Mouse (Mus musculus): ENCODE results near the gene Prrt2. TPM values are rescaled to one million over a fixed set of nuclear protein-coding genes. Genes with fewer than 3 reads are reported as not detected.

Prrt2 gene
- polyA plus RNA-seq, 1 experiment from 2014 or later, result 71.4 TPM

- peak within 1 kb of the TSS; percentile 100 for H3K27ac ChIP-seq (ENCODE audit: low read depth, low read length)
- peak; percentile 94 for ATAC-seq
- peaks cover 33% of the 10 kb centered on the region for H3K4me1 ChIP-seq (ENCODE audit: control insufficient read depth, insufficient read depth, low read depth, low read length)
- H3K4me3 ChIP-seq (ENCODE audit: low read length), result peak within 1 kb of the TSS; percentile 91
- under 1% methylated on average over 53 of the region's 63 CpGs for WGBS
- H3K9ac ChIP-seq (ENCODE audit: low read depth, low read length), result peak within 1 kb of the TSS; percentile 97
- H3K4me2 ChIP-seq (ENCODE audit: low read length), result peak within 1 kb of the TSS; percentile 95
- peaks cover 13% of the 10 kb centered on the region; the same call in 1 of the 2 replicates for H3K36me3 ChIP-seq (ENCODE audit: control insufficient read depth, insufficient read depth, low read length)
- no peaks in the 10 kb centered on the region for H3K27me3 ChIP-seq (replicated peaks; ENCODE audit: control insufficient read depth, insufficient read depth, low read length)
- H3K9me3 ChIP-seq (ENCODE audit: control insufficient read depth, low read length), result no peaks in the 10 kb centered on the region
Measured at GRCm38 (mm10) chr7:127026984-127027726, 6.1 kb upstream of the Prrt2 start, which contains the start of gene Maz. Gene Maz (minus strand): TSS chr7:127027037.

GRCm38 (mm10) chr7:127026616-127026983, 5.6 kb upstream of the Prrt2 start:
- Histone ChIP-seq H3K9me3 (ENCODE audit: control insufficient read depth, low read length) (no peaks in the 10 kb centered on the region), H3K4me1 (ENCODE audit: control insufficient read depth, insufficient read depth, low read depth, low read length) (peaks cover 33% of the 10 kb centered on the region), H3K36me3 (ENCODE audit: control insufficient read depth, insufficient read depth, low read length) (peaks cover 14% of the 10 kb centered on the region; the same call in 1 of the 2 replicates), H3K4me2 (ENCODE audit: low read length) (peak overlapping the region; percentile 95), H3K27ac (ENCODE audit: low read depth, low read length) (peak overlapping the region; percentile 100), H3K9ac (ENCODE audit: low read depth, low read length) (peak overlapping the region; percentile 97), H3K27me3 (replicated peaks; ENCODE audit: control insufficient read depth, insufficient read depth, low read length) (no peaks in the 10 kb centered on the region), H3K4me3 (ENCODE audit: low read length) (peak overlapping the region; percentile 91)
- 20% methylated on average over 1 of the region's 48 CpGs for WGBS
- no peak for ATAC-seq

DNA sequence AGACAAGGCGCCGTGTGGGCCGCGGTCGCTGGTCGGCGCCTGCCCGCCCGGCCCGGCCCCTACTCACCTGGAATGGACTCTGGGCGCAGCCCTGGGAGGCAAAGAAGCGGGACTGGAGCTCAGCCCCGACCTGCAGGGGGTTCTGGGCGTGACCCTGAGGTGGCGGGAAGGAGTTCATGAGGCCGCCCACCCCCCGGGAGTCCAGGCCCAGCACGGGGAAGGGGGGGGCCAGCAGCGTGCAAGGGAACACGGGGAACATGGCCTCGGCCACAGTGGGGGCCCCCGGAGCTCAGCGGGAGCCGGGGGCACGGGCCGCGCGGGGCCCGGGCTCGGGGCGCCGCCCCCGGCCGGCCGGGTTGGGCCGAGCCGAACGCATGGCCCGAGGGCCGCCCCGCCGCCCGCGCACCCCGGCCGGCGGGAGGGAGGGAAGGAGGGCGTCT, 5.2 kb upstream of the Prrt2 start:
- Histone ChIP-seq H3K4me2 (ENCODE audit: low read length) (peak overlapping the region; percentile 95), H3K9me3 (ENCODE audit: control insufficient read depth, low read length) (no peaks in the 10 kb centered on the region), H3K36me3 (ENCODE audit: control insufficient read depth, insufficient read depth, low read length) (peaks cover 14% of the 10 kb centered on the region; the same call in 1 of the 2 replicates), H3K27ac (ENCODE audit: low read depth, low read length) (peak overlapping the region; percentile 100), H3K4me1 (ENCODE audit: control insufficient read depth, insufficient read depth, low read depth, low read length) (peaks cover 37% of the 10 kb centered on the region), H3K9ac (ENCODE audit: low read depth, low read length) (peak overlapping the region; percentile 97), H3K4me3 (ENCODE audit: low read length) (peak overlapping the region; percentile 91), H3K27me3 (replicated peaks; ENCODE audit: control insufficient read depth, insufficient read depth, low read length) (no peaks in the 10 kb centered on the region)
- ATAC-seq, result peak; percentile 5; the same call in 1 of the 2 replicates
- WGBS, result 0% methylated on average over 24 of the region's 48 CpGs

- no peaks in the 10 kb centered on the region for H3K27me3 ChIP-seq (replicated peaks; ENCODE audit: control insufficient read depth, insufficient read depth, low read length)
- no peaks in the 10 kb centered on the region for H3K9me3 ChIP-seq (ENCODE audit: control insufficient read depth, low read length)
- peaks cover 14% of the 10 kb centered on the region; the same call in 1 of the 2 replicates for H3K36me3 ChIP-seq (ENCODE audit: control insufficient read depth, insufficient read depth, low read length)
- peak overlapping the region; percentile 97 for H3K9ac ChIP-seq (ENCODE audit: low read depth, low read length)
- peak overlapping the region; percentile 91 for H3K4me3 ChIP-seq (ENCODE audit: low read length)
- ATAC-seq, result no peak
- H3K27ac ChIP-seq (ENCODE audit: low read depth, low read length), result peak overlapping the region; percentile 100
- H3K4me1 ChIP-seq (ENCODE audit: control insufficient read depth, insufficient read depth, low read depth, low read length), result peaks cover 38% of the 10 kb centered on the region
- WGBS, result under 1% methylated on average over 60 of the region's 65 CpGs
- H3K4me2 ChIP-seq (ENCODE audit: low read length), result peak overlapping the region; percentile 95
Measured at GRCm38 (mm10) chr7:127025556-127026160, 4.6 kb upstream of the Prrt2 start.

DNA sequence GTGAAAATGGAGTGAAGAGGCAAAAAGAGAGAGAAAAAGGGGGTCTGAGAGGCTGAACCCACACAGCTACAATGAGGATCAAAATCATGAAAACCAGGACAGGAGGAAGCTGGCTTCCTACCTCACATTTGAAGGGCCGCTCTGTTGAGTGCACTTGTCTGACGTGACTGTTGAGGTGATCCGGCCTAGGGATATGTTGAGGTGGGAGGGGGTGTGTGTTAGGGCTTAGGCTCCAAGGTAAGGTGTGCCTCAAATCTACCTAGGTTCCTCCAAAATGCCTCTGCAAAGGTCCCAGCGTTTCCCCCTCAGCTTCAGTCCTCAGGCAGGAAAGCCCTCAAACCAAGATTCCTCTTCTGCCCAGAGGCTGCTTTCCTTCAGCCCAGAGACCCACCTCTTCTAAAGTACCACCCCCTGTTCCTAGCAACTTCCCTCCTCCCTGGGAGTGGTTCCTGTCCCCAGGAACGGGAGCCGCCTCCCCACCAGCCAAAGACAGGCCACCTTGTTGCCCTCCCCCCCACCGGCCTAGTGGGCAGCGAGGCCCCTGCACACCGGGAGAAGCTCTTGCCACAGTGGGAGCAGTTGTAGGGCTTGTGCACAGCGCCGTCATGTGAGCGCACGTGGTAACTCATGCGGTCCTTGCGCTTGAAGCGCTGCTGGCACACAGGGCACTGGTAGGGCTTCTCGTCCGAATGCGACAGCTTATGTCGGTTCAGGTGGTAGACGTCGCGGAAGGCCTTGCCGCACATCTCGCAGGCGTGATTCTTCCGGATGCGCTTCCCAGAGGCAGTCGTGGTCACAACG, 3.9 kb upstream of the Prrt2 start:
- peak; percentile 18; the same call in 1 of the 2 replicates for ATAC-seq
- Histone ChIP-seq H3K27ac (ENCODE audit: low read depth, low read length) (peak overlapping the region; percentile 100), H3K27me3 (replicated peaks; ENCODE audit: control insufficient read depth, insufficient read depth, low read length) (no peaks in the 10 kb centered on the region), H3K4me2 (ENCODE audit: low read length) (peak overlapping the region; percentile 95), H3K4me1 (ENCODE audit: control insufficient read depth, insufficient read depth, low read depth, low read length) (peaks cover 44% of the 10 kb centered on the region), H3K4me3 (ENCODE audit: low read length) (peak overlapping the region; percentile 91), H3K9ac (ENCODE audit: low read depth, low read length) (peak overlapping the region; percentile 97), H3K9me3 (ENCODE audit: control insufficient read depth, low read length) (no peaks in the 10 kb centered on the region), H3K36me3 (ENCODE audit: control insufficient read depth, insufficient read depth, low read length) (peaks cover 14% of the 10 kb centered on the region; the same call in 1 of the 2 replicates)
- WGBS, result under 1% methylated on average over 30 of the region's 30 CpGs

DNA sequence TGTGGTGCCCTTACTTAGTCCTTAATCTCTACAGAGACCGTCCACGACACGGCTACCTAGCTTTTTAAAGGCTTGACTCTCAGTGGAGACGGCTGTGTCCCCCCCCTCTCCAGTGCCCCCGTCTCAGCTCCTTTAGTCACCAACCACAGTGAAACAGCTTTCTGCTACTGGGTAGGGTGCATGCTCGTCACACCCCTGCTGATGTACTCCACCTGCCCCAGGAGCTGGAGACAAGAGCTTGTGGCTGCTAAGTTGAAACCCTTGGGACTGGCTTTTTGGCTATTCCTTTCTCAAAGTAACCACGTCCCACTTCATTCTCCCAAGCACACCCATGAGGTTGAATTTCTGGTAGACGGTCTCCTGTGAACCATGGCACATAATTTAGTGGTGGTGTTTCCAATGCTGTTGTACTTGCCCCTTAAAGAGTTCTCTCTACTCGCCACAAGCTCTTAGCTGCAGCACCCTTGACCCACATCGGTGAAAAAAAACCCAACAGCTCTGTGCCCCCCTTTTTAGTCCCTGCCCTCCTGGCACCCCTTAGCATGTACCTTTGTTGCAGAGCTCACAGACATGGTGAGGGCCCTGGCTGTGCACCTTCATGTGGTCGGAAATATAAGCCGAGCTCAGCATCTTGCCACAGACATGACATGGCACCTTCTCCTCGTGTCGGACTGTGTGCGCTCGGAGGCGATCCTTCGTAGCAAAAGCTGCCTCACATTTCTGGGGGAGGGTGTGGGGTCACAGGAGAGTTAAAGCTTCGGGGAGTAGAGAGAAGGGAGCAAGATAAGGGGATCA, 3.1 kb upstream of the Prrt2 start:
- Histone ChIP-seq H3K27ac (ENCODE audit: low read depth, low read length) (peak overlapping the region; percentile 100), H3K4me2 (ENCODE audit: low read length) (peak overlapping the region; percentile 95), H3K4me3 (ENCODE audit: low read length) (peak overlapping the region; percentile 91), H3K36me3 (ENCODE audit: control insufficient read depth, insufficient read depth, low read length) (peaks cover 14% of the 10 kb centered on the region; the same call in 1 of the 2 replicates), H3K9me3 (ENCODE audit: control insufficient read depth, low read length) (no peaks in the 10 kb centered on the region), H3K4me1 (ENCODE audit: control insufficient read depth, insufficient read depth, low read depth, low read length) (peaks cover 53% of the 10 kb centered on the region), H3K9ac (ENCODE audit: low read depth, low read length) (peak overlapping the region; percentile 97), H3K27me3 (replicated peaks; ENCODE audit: control insufficient read depth, insufficient read depth, low read length) (no peaks in the 10 kb centered on the region)
- WGBS, result 16% methylated on average over 19 of the region's 19 CpGs
- ATAC-seq, result no peak

GRCm38 (mm10) chr7:127023272-127023691, 2.3 kb upstream of the Prrt2 start:
- peaks cover 60% of the 10 kb centered on the region for H3K4me1 ChIP-seq (ENCODE audit: control insufficient read depth, insufficient read depth, low read depth, low read length)
- peaks cover 14% of the 10 kb centered on the region; the same call in 1 of the 2 replicates for H3K36me3 ChIP-seq (ENCODE audit: control insufficient read depth, insufficient read depth, low read length)
- peak overlapping the region; percentile 60 for H3K9ac ChIP-seq (ENCODE audit: low read depth, low read length)
- no peak for ATAC-seq
- no peaks in the 10 kb centered on the region for H3K9me3 ChIP-seq (ENCODE audit: control insufficient read depth, low read length)
- peak overlapping the region; percentile 95 for H3K4me2 ChIP-seq (ENCODE audit: low read length)
- WGBS, result 68% methylated on average over 13 of the region's 13 CpGs
- H3K4me3 ChIP-seq (ENCODE audit: low read length), result peak overlapping the region; percentile 91
- H3K27me3 ChIP-seq (replicated peaks; ENCODE audit: control insufficient read depth, insufficient read depth, low read length), result no peaks in the 10 kb centered on the region
- peak overlapping the region; percentile 27 for H3K27ac ChIP-seq (ENCODE audit: low read depth, low read length)

DNA sequence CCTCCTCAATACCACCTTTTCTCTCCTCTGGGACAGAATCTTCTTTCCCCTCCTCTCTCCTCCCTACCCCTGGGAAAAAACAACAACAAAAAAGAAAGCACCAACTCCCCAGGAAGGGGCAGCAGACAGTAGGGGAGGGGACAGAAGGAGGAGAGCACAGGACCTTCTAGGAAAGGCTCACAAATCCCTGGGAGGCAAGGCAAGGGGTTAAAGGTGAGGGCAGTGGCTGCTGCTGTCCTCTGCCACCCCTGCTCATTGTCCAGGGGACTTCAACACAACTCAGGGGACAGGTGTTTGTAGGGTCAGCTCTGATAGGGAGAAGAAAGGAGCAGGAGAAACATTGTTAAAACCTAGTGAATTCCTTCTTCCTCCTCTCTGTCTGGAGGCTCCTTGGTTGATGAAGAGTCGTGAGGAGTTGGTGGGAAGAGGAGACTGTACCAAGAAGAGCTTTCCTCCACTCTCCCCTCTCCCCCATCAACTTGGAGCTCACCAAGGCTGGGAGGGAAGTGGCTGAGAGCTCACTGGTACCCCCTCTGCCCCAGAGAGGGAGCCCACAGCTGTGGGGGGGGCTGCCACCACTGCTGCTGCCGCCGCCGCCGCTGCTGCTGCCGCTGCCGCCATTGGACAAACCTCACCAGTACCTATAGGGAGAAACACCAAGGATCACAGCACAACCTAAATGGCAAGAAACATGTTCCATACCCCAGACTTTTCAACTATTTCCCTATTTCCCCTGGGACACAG, 1.7 kb upstream of the Prrt2 start:
- Histone ChIP-seq H3K27ac (ENCODE audit: low read depth, low read length) (peak overlapping the region; percentile 27), H3K27me3 (replicated peaks; ENCODE audit: control insufficient read depth, insufficient read depth, low read length) (no peaks in the 10 kb centered on the region), H3K9me3 (ENCODE audit: control insufficient read depth, low read length) (no peaks in the 10 kb centered on the region), H3K36me3 (ENCODE audit: control insufficient read depth, insufficient read depth, low read length) (peaks cover 14% of the 10 kb centered on the region; the same call in 1 of the 2 replicates), H3K4me1 (ENCODE audit: control insufficient read depth, insufficient read depth, low read depth, low read length) (peaks cover 60% of the 10 kb centered on the region), H3K9ac (ENCODE audit: low read depth, low read length) (peak overlapping the region; percentile 60), H3K4me2 (ENCODE audit: low read length) (peak overlapping the region; percentile 95), H3K4me3 (ENCODE audit: low read length) (no peak overlapping the region)
- WGBS, result 76% methylated on average over 5 of the region's 7 CpGs
- no peak for ATAC-seq

Measured in hindbrain, embryonic 16.5 days (tissue).